Mouse (Mus musculus): ENCODE data around the gene Olfr237-ps1.
"Not testable (repeated sequence)": the region's sequence is repeated elsewhere in the genome, so short reads cannot be mapped to it uniquely, and the experiment has no call there.

Olfr237-ps1 gene

GRCm38 (mm10) chr6:43146267-43146666 lies at the start of gene Olfr237-ps1:
Gene Olfr237-ps1 (plus strand): TSS chr6:43146567.
- in situ Hi-C loops (cut with MboI; ENCODE audit: low sequenced_read_pairs) = not testable (repeated sequence)

- in situ Hi-C loops (cut with MboI; ENCODE audit: low sequenced_read_pairs) = not testable (repeated sequence)
Observed at GRCm38 (mm10) chr6:43106069-43106468, 40.3 kb upstream of the Olfr237-ps1 start, which contains the start of gene Olfr441. Gene Olfr441 (plus strand): TSS chr6:43106369.

DNA sequence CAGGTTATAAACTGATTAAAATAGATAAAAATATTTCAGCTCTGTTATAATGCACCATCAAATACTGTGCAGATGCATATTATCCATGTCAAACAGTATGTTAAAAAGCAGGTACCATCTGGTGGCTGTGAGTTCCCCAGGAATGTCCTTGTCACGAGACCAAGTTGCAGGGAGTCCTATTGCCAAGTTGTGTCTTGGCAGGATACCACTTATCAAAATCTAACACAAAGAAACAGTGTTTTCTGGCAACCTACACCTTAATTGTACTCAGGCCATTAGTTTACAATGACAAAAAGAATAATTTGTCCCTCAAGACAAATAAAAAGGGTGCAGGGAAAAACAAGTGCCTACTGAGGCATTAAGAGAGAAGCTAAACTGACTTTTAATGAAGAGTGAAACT lies 13.1 kb downstream of the Olfr237-ps1 start:
- in situ Hi-C loops (cut with MboI; ENCODE audit: low sequenced_read_pairs) = no loop called here

- in situ Hi-C loops (cut with MboI; ENCODE audit: low sequenced_read_pairs) = no loop called here
Observed at GRCm38 (mm10) chr6:43162982-43163381, 16.6 kb downstream of the Olfr237-ps1 start, which contains the start of gene Olfr437. Gene Olfr437 (plus strand): TSS chr6:43163282.

- in situ Hi-C loops (cut with MboI; ENCODE audit: low sequenced_read_pairs) = no loop called here
Observed at GRCm38 (mm10) chr6:43167246-43167645, 20.9 kb downstream of the Olfr237-ps1 start.

DNA sequence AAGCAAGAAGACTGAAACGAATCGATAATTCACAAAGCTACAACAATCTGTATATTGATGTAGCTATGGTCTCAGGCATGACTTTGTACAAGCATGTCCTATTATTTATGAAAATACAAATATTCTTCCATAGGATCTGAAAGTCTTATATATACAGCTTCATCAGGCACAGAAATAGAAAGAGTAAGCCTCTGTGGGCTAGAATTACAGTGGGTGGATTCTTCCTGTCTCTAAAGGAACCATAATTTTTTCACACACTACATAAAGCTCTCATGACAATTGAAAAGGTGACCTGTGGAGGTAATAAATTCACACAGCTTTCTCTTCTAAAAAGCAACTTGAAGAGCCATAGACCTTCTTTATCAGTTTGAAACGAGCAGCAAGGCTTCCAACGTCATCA lies 25.5 kb downstream of the Olfr237-ps1 start, which contains the start of gene Olfr13:
Gene Olfr13 (plus strand): TSS at position 301 of the 400 bp plus-strand sequence.
- in situ Hi-C loops (cut with MboI; ENCODE audit: low sequenced_read_pairs) = no loop called here

- in situ Hi-C loops (cut with MboI; ENCODE audit: low sequenced_read_pairs) = no loop called here
Observed at GRCm38 (mm10) chr6:43178129-43178528, 31.8 kb downstream of the Olfr237-ps1 start.

DNA sequence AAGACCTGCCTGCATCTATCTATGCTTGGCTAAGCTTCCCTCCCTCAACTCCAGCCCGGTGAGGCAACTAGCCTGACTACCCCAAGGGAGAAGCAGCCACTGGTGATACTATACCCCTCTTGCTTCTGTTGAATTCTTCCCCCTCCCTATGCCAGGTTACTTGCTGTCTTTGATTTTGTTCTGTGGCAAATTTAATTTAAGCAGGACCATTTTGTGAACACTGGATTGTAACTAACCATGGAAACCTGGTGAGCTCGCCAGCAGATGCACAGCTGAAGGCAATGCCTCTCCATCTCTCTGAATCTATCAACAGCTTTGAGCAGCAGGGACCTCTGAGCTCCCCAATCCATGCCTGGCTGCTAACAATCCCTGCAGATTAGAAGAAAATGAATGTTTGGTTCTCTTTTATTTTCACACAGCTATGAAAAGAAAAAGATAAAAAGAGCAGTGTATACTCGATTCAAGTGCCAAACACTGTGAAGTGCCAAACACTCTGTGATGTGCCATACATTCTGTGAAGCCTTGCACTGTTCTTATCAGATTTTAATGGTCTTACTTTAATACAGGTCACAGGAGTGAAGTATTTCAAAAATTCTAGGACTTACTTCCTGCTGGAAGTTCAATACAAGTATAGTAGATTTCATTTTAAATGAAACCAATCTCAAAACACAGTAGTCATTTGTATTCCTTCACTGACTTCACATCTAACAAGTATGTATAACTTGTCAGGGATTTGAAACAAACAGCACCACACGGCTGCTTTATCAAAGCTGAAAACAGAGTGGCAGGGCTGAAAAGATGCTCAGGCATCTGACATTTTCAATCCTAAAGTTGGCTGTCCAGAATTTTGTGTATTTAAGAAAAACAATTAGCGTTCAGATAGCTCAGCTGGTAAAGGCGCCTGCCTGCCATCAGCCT lies 32.5 kb downstream of the Olfr237-ps1 start:
- in situ Hi-C loops (cut with MboI; ENCODE audit: low sequenced_read_pairs) = no loop called here

GRCm38 (mm10) chr6:43190986-43191385 lies 44.6 kb downstream of the Olfr237-ps1 start:
- in situ Hi-C loops (cut with MboI; ENCODE audit: low sequenced_read_pairs) = no loop called here

- in situ Hi-C loops (cut with MboI; ENCODE audit: low sequenced_read_pairs) = no loop called here
Observed at GRCm38 (mm10) chr6:43196781-43197180, 50.4 kb downstream of the Olfr237-ps1 start, which contains the start of gene Olfr435. Gene Olfr435 (plus strand): TSS chr6:43197146.

GRCm38 (mm10) chr6:43198094-43198493 lies 51.7 kb downstream of the Olfr237-ps1 start:
- in situ Hi-C loops (cut with MboI; ENCODE audit: low sequenced_read_pairs) = no loop called here

DNA sequence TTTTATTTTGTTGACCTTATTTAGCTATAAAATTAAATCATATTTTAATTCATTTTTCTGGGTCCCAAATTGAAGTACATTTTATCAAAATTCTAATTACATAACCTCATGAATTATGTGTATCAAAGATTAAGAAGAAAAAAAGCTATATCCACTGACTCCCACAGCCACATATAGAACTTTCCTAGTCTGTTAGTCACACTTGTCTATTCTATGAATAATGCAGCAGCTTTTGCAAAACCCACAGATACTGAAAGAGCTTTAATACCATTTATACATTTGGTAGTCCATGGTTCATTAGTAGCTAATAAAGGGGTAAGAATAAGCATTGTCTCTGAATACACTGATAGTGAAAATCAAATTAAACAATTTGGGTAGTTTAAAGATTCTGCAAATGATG lies 56.4 kb downstream of the Olfr237-ps1 start:
- in situ Hi-C loops (cut with MboI; ENCODE audit: low sequenced_read_pairs) = no loop called here

GRCm38 (mm10) chr6:43205355-43205754 lies 59.0 kb downstream of the Olfr237-ps1 start:
- in situ Hi-C loops (cut with MboI; ENCODE audit: low sequenced_read_pairs) = no loop called here
